Mouse (Mus musculus) liver, adult 2 months (tissue): ENCODE results near the gene Lrrc7. TPM values are rescaled to one million over a fixed set of nuclear protein-coding genes. Genes with fewer than 3 reads are reported as not detected.
A peak's percentile ranks its signal among the peaks of the same experiment; 100 is the strongest.

Experiments used
- DNase-seq: peaks from one replicate; pipeline ENCODE4 v3.0.0-alpha.2; 2011; ENCODE audit warnings: low read depth, low spot score; ENCODE audit errors: extremely low read depth
- H3K27ac ChIP-seq: fragments of 200-500 bp; replicated peaks from 2 replicates; pipeline ENCODE4 v1.5.1; 2012; ENCODE audit warnings: low read depth, mild to moderate bottlenecking, control low read depth, inconsistent platforms, low read length; ENCODE audit not compliant: insufficient read depth
- H3K27me3 ChIP-seq: fragments of 200-500 bp; 2 replicates; pipeline ENCODE4 v1.6.1; 2012; ENCODE audit warnings: mild to moderate bottlenecking, moderate library complexity, low read length, inconsistent platforms; ENCODE audit not compliant: control insufficient read depth, insufficient read depth
- H3K36me3 ChIP-seq: fragments of 200-500 bp; 2 replicates; pipeline ENCODE4 v1.6.1; 2012; ENCODE audit warnings: low read length, inconsistent platforms; ENCODE audit not compliant: control insufficient read depth, insufficient read depth
- H3K4me1 ChIP-seq: fragments of 200-500 bp; 2 replicates; pipeline ENCODE4 v1.6.1; 2011; ENCODE audit warnings: low read length; ENCODE audit not compliant: control insufficient read depth, insufficient read depth
- H3K4me3 ChIP-seq: fragments of 200-500 bp; 2 replicates; pipeline ENCODE4 v1.5.1; 2011; ENCODE audit warnings: low read depth, mild to moderate bottlenecking, control low read depth, low read length, moderate library complexity; ENCODE audit not compliant: insufficient read depth
- H3K79me2 ChIP-seq: fragments of 200-500 bp; 2 replicates; pipeline ENCODE4 v1.6.1; 2012; ENCODE audit warnings: inconsistent platforms, mild to moderate bottlenecking, low read length, moderate library complexity; ENCODE audit not compliant: control insufficient read depth, insufficient read depth
- H3K9ac ChIP-seq: fragments of 200-500 bp; 2 replicates; pipeline ENCODE4 v1.6.1; 2012; ENCODE audit warnings: low read depth, mild to moderate bottlenecking, control low read depth, inconsistent platforms, low read length
- CTCF ChIP-seq: fragments of 200-500 bp; IDR thresholded peaks from 2 replicates; pipeline ENCODE4 v1.5.1; 2011; ENCODE audit warnings: low read depth, low read length, control low read depth
- POLR2A ChIP-seq: fragments of 200-500 bp; IDR thresholded peaks from 2 replicates; pipeline ENCODE4 v1.6.1; 2011; ENCODE audit warnings: low read length, control low read depth; ENCODE audit not compliant: insufficient read depth; ENCODE audit errors: extremely low read depth
- WGBS: fragments of 180-500 bp; shearing (Covaris S2); methylation state at CpG from one replicate; pipeline ENCODE4 v1.1.7; 2018; 5-methylcytosine and 5-hydroxymethylcytosine counted together
- polyA plus RNA-seq: library from polyadenylated mRNA; depleted of rRNA; stranded (reverse); fragments of >200 nt; gene quantifications from 2 replicates; pipeline ENCODE4 v1.2.3, GENCODE M21; 2012
- total RNA-seq: library from RNA; depleted of rRNA; stranded (reverse); fragments of >200 nt; gene quantifications from 2 replicates; pipeline ENCODE4 v1.2.3, GENCODE M21; 2014

Gene Lrrc7
- total and polyA plus RNA-seq, 2 experiments, result not detected

GRCm38 (mm10) chr3:158061811-158062523, 500.1 kb downstream of the Lrrc7 start:
- no peak for TF ChIP-seq CTCF
- TF ChIP-seq POLR2A, result no peak
- peak overlapping the region; percentile 14; the same call in 1 of the 2 replicates for H3K27ac ChIP-seq
- peak; percentile 77 for DNase-seq

DNA sequence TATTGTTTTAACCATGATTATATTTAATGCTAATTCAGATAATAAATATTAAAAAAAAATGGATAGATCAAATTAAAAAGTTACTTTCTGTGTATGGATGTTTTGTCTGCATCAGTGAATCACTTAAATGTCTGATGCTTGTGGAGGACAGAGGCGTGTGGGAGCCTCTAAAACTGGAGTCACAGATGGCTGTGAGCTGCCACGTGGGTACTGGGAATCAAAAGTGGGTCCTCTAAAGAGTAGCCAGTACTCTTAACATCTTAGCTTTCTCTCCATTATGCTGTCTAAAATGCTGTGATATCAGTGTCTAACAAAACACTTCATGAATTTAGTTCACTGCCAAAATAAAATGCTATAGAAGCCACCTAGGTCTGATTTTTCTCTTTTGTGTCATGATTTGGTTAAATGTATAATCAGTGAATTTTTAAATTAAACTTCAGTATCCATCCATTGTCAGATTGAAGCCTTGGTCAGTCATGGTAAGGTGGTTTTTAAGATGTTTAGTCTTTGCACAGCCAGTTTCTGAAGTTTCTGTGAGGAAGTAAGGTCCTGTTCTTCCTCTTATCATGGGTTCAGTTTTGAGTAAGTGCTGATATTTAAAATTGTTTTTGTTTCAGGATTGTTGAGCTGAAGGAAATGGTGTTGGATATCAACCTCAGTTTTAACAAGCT, 501.3 kb downstream of the Lrrc7 start:
- H3K36me3 ChIP-seq, result peaks cover 35% of the 10 kb centered on the region
- 88% methylated on average over 2 of the region's 2 CpGs for WGBS
- H3K9ac ChIP-seq, result no peak overlapping the region
- no peak for TF ChIP-seq POLR2A
- no peak for TF ChIP-seq CTCF
- no peak for DNase-seq
- H3K4me1 ChIP-seq, result no peaks in the 10 kb centered on the region
- H3K79me2 ChIP-seq, result no peaks in the 10 kb centered on the region; the same call in 1 of the 2 replicates
- no peak overlapping the region for H3K4me3 ChIP-seq
- no peak overlapping the region for H3K27ac ChIP-seq
- no peaks in the 10 kb centered on the region for H3K27me3 ChIP-seq

More at GRCm38 (mm10) chr3:158061811-158062523, 500.1 kb downstream of the Lrrc7 start:
- Histone ChIP-seq H3K4me3 (no peak overlapping the region), H3K9ac (no peak overlapping the region), H3K4me1 (no peaks in the 10 kb centered on the region), H3K36me3 (peaks cover 27% of the 10 kb centered on the region), H3K79me2 (no peaks in the 10 kb centered on the region), H3K27me3 (no peaks in the 10 kb centered on the region)
- WGBS, result 37% methylated on average over 5 of the region's 5 CpGs

- Histone ChIP-seq H3K4me3 (no peak overlapping the region), H3K27ac (no peak overlapping the region), H3K4me1 (no peaks in the 10 kb centered on the region), H3K36me3 (peaks cover 12% of the 10 kb centered on the region), H3K27me3 (no peaks in the 10 kb centered on the region), H3K9ac (no peak overlapping the region), H3K79me2 (no peaks in the 10 kb centered on the region)
- WGBS, result 92% methylated on average over 2 of the region's 2 CpGs
- TF ChIP-seq CTCF (no peak), POLR2A (no peak)
- DNase-seq, result no peak
These were observed 512.5 kb downstream of the Lrrc7 start for GRCm38 (mm10) chr3:158049508-158049907.

DNA sequence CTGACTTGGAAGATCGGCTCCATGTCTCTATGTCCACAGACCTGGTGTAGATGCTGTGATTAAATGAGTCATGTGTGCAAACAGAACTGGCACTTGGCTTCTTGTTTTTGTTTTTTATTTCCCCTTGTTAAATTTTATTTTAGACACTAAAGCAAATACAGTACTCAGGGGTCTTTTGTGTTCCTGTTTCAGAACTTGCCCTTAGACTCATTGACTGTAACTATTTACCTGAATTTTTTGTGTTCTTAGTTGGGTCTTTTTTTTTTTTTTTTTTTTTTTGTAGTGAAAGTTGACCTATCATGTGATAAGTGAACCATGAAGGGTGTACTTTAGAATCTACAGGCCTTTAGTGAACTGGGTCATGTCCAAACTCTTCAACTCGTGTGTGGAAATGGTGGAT, 521.3 kb downstream of the Lrrc7 start:
- no peaks in the 10 kb centered on the region for H3K4me1 ChIP-seq
- no peak overlapping the region for H3K27ac ChIP-seq
- H3K79me2 ChIP-seq, result peaks cover 8% of the 10 kb centered on the region; the same call in 1 of the 2 replicates
- H3K9ac ChIP-seq, result no peak overlapping the region
- no peak overlapping the region for H3K4me3 ChIP-seq
- DNase-seq, result no peak
- H3K27me3 ChIP-seq, result no peaks in the 10 kb centered on the region
- TF ChIP-seq POLR2A (no peak), CTCF (no peak)
- no peaks in the 10 kb centered on the region for H3K36me3 ChIP-seq
- WGBS, result 54% methylated on average over 2 of the region's 2 CpGs

- Histone ChIP-seq H3K4me1 (peaks cover 11% of the 10 kb centered on the region; the same call in 1 of the 2 replicates), H3K79me2 (peaks cover 14% of the 10 kb centered on the region; the same call in 1 of the 2 replicates), H3K27ac (no peak overlapping the region), H3K27me3 (no peaks in the 10 kb centered on the region), H3K9ac (no peak overlapping the region), H3K4me3 (no peak overlapping the region), H3K36me3 (no peaks in the 10 kb centered on the region)
- DNase-seq, result no peak
- TF ChIP-seq CTCF, result no peak
- no peak for TF ChIP-seq POLR2A
- WGBS, result 81% methylated on average over 3 of the region's 3 CpGs
These were observed 523.9 kb downstream of the Lrrc7 start for GRCm38 (mm10) chr3:158038106-158038505.
